Mouse (Mus musculus): Measurements from ENCODE around the gene Flywch1.

- no peak for TF ChIP-seq CTCF (IDR thresholded peaks at IDR 0.05; ENCODE audit: low read depth)
- no peak for TF ChIP-seq EP300 (IDR thresholded peaks at IDR 0.05; ENCODE audit: low read depth)
Measured at GRCm38 (mm10) chr17:23744651-23745050, 26.8 kb downstream of the Flywch1 start.

Data from liver, embryonic 14.5 days (tissue).